Mouse (Mus musculus): Measurements from ENCODE around the gene Galnt10.

GRCm38 (mm10) chr11:57778349-57778748 lies 133.1 kb downstream of the Galnt10 start:
- TF ChIP-seq CTCF (IDR thresholded peaks at IDR 0.05; ENCODE audit: extremely low read depth, insufficient read length, insufficient replicate concordance, low read depth, low read length) (peak; percentile 89; the same call in 1 of the 2 replicates), POLR2A (IDR thresholded peaks at IDR 0.05; ENCODE audit: low read depth, low read length) (no peak)
